Mouse (Mus musculus) lung, postnatal 0 days (tissue): ENCODE measurements around the gene Wdr73.

Experiments
- CTCF ChIP-seq: IDR thresholded peaks from 2 replicates; pipeline ENCODE4 v1.5.1; 2016; ENCODE audit warnings: antibody characterized with exemption, mild to moderate bottlenecking
- EP300 ChIP-seq: IDR thresholded peaks from 2 replicates; pipeline ENCODE4 v1.6.1; 2016; ENCODE audit warnings: antibody characterized with exemption, mild to moderate bottlenecking, control low read depth

DNA sequence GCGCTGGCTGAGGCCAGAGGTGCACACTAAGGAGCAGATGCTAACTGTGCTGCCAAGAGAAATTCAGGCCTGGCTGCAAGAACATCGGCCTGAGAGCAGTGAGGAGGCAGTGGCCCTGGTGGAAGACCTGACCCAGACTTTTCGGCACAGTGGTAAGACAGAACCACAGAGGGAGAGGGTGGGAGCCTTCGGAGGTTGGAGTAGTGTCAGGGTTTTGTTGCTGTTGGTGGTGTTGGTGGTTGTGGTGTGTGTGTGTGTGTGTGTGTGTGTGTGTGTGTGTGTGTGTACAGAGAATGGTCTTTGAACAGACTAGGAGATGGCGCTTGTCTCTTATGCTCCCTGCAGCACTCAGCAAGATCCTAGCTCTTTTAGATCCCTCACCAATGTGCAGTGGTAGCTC lies 37.5 kb downstream of the Wdr73 start:
- TF ChIP-seq CTCF, result no peak
- TF ChIP-seq EP300, result no peak
